In the genomic region with DNA sequence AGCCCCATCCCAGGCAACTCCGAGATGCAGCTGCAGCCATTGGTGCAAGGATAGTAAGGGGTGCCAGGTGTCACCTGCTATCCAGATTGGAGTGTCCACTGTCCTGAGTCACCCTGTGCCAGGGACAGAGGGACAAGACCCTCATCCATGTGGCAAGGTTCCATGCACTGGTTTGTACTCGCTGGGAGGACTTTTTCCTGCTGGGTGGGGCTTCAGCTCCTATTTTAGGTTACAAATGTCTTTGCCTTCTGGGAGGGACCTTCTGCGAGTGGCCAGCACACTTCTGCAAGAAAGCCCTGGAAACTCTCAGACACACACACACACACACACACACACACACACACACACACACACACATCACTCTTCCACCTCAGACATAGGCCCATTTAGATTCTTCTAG, we compare ENCODE assay signal across 14 mouse cellular contexts. TPM values are rescaled to one million over a fixed set of nuclear protein-coding genes. Genes with fewer than 3 reads are reported as not detected.
DNase-seq lines count a peak whose midpoint lies in the region; ATAC-seq and TF ChIP-seq lines count a peak whose summit lies in the region.
"Had no signal": no experiment of that assay in that cellular context is flagged by ENCODE, and none has a peak within 500 bp of the region (broad histone marks: within the 10 kb centered on the region; RNA-seq: fewer than 3 reads in every experiment).

No protein-coding gene starts in this region.

- H3K4me1 ChIP-seq in hindbrain, embryonic 13.5 days (replicated peaks), result peaks cover 32% of the 10 kb centered on the region
- 0 out of 2 replicates have a peak, but pooled peaks cover 5% of the 10 kb centered on the region for H3K4me1 ChIP-seq in hindbrain, postnatal 0 days (ENCODE audit: insufficient read depth, low read length)
- H3K4me1 ChIP-seq in spleen, adult 2 months (ENCODE audit: control insufficient read depth, insufficient read depth, insufficient read length), result peaks cover 14% of the 10 kb centered on the region; the same call in 1 of the 2 replicates
- H3K4me1 ChIP-seq in limb, embryonic 14.5 days (ENCODE audit: control insufficient read depth, insufficient read depth, low read length), result peaks cover 16% of the 10 kb centered on the region
- H3K4me1 ChIP-seq in stomach, postnatal 0 days (replicated peaks; ENCODE audit: control insufficient read depth, insufficient read depth), result peaks cover 3% of the 10 kb centered on the region; the same call in 1 of the 2 replicates

- ATAC-seq in hindbrain, embryonic 13.5 days (ENCODE audit: low FRiP score), result no peak
- ATAC-seq in hindbrain, postnatal 0 days, result no peak
- peak; percentile 47; the same call in 1 of the 2 replicates for ATAC-seq in limb, embryonic 14.5 days (ENCODE audit: low FRiP score, low read depth)
- no peak for ATAC-seq in stomach, postnatal 0 days (ENCODE audit: low FRiP score, low TSS enrichment)
- ATAC-seq: intestine, embryonic 16.5 days had no signal

- H3K4me2 ChIP-seq in hindbrain, embryonic 13.5 days, result no peak overlapping the region
- H3K4me2 ChIP-seq in hindbrain, postnatal 0 days (ENCODE audit: low read depth, low read length), result no peak overlapping the region
- H3K4me2 ChIP-seq in limb, embryonic 14.5 days (replicated peaks; ENCODE audit: low read depth, low read length, severe bottlenecking), result no peak overlapping the region
- 0 out of 2 replicates have a peak overlapping the region, but pooled peaks have one; percentile 3 for H3K4me2 ChIP-seq in stomach, postnatal 0 days (replicated peaks; ENCODE audit: low read depth)

- H3K27ac ChIP-seq in hindbrain, embryonic 13.5 days, result peak overlapping the region; percentile 48; the same call in 1 of the 2 replicates
- H3K27ac ChIP-seq in hindbrain, postnatal 0 days, result no peak overlapping the region
- H3K27ac ChIP-seq in spleen, adult 2 months (ENCODE audit: insufficient read depth, low read length), result peak overlapping the region; percentile 56
- H3K27ac ChIP-seq in limb, embryonic 14.5 days (replicated peaks; ENCODE audit: low read depth, low read length), result no peak overlapping the region; the same call in 1 of the 2 replicates
- H3K27ac ChIP-seq in stomach, postnatal 0 days (replicated peaks), result no peak overlapping the region

- no peaks in the 10 kb centered on the region for H3K9me3 ChIP-seq in hindbrain, embryonic 13.5 days
- H3K9me3 ChIP-seq in hindbrain, postnatal 0 days (ENCODE audit: low read length), result no peaks in the 10 kb centered on the region
- H3K9me3 ChIP-seq in limb, embryonic 14.5 days (ENCODE audit: control insufficient read depth, low read length), result no peaks in the 10 kb centered on the region
- no peaks in the 10 kb centered on the region for H3K9me3 ChIP-seq in stomach, postnatal 0 days (ENCODE audit: control insufficient read depth, low read length)

- no peak for TF ChIP-seq EP300 in stomach, postnatal 0 days (optimal IDR thresholded peaks at IDR 0.05)

- H3K27me3 ChIP-seq in hindbrain, embryonic 13.5 days, result no peaks in the 10 kb centered on the region
- H3K27me3 ChIP-seq in hindbrain, postnatal 0 days (ENCODE audit: insufficient read depth, low read length), result no peaks in the 10 kb centered on the region
- H3K27me3 ChIP-seq in spleen, adult 2 months (ENCODE audit: control insufficient read depth, insufficient read depth, low read length), result no peaks in the 10 kb centered on the region
- H3K27me3 ChIP-seq in limb, embryonic 14.5 days (ENCODE audit: control insufficient read depth, insufficient read depth, low read length), result no peaks in the 10 kb centered on the region
- H3K27me3 ChIP-seq in stomach, postnatal 0 days (ENCODE audit: control insufficient read depth, insufficient read depth, low read length), result no peaks in the 10 kb centered on the region

- no peak for TF ChIP-seq POLR2A in spleen, adult 2 months (IDR thresholded peaks at IDR 0.05; ENCODE audit: low read depth, low read length)
- TF ChIP-seq POLR2A in limb, embryonic 14.5 days (IDR thresholded peaks at IDR 0.05; ENCODE audit: borderline replicate concordance, extremely low read depth, insufficient read depth, insufficient read length), result no peak

- WGBS in hindbrain, embryonic 13.5 days, result 85% methylated on average over 3 of the region's 3 CpGs
- whole genome bisulfite sequencing in hindbrain, postnatal 0 days, result 82% methylated on average over 3 of the region's 3 CpGs
- whole genome bisulfite sequencing in spleen, adult 2 months, result 68% methylated on average over 3 of the region's 3 CpGs
- WGBS in limb, embryonic 14.5 days, result 55% methylated on average over 3 of the region's 3 CpGs
- WGBS in stomach, postnatal 0 days, result 54% methylated on average over 3 of the region's 3 CpGs

- no peak overlapping the region for H3K4me3 ChIP-seq in hindbrain, embryonic 13.5 days
- H3K4me3 ChIP-seq in hindbrain, postnatal 0 days (ENCODE audit: low read length), result no peak overlapping the region
- H3K4me3 ChIP-seq in spleen, adult 2 months (ENCODE audit: extremely low read depth, insufficient read depth, insufficient read length), result peak overlapping the region; percentile 12; the same call in 1 of the 2 replicates
- H3K4me3 ChIP-seq in limb, embryonic 14.5 days (replicated peaks; ENCODE audit: low read length), result no peak overlapping the region
- no peak overlapping the region for H3K4me3 ChIP-seq in stomach, postnatal 0 days (ENCODE audit: low read depth, low read length)

- no peak for DNase-seq in hindbrain, postnatal 0 days (ENCODE audit: low spot score)
- no peak for DNase-seq in spleen, adult 2 months (ENCODE audit: low read depth in 1 of 2, low spot score in 2 of 2)
- no peak for DNase-seq in spleen, adult 12 weeks (ENCODE audit: low spot score)
- DNase-seq in limb, embryonic 14.5 days (ENCODE audit: low spot score), result no peak
- DNase-seq in stomach, postnatal 0 days (ENCODE audit: low spot score), result no peak
- DNase-seq in c-Kit-positive CD71-positive TER-119-positive erythroid progenitor cells, embryonic 14.5 days (ENCODE audit: low spot score), result no peak
- DNase-seq in gastrocnemius, postnatal 36 days, result no peak
- DNase-seq: left cerebral cortex, postnatal 4 days; thymus, postnatal 14 days had no signal

- intact Hi-C loops in gastrocnemius, postnatal 36 days (cut with DNase I), result loop anchor here (5.0 kb wide), 1 partner anchor 76 kb away; the partner anchor contains the start of gene Zfand2a

- no peak for TF ChIP-seq CTCF in hindbrain, postnatal 0 days (IDR thresholded peaks at IDR 0.05; ENCODE audit: low read depth)
- no peak for TF ChIP-seq CTCF in spleen, adult 2 months (IDR thresholded peaks at IDR 0.05; ENCODE audit: extremely low read depth, insufficient read depth, insufficient read length, insufficient replicate concordance)
- TF ChIP-seq CTCF in stomach, postnatal 0 days (IDR thresholded peaks at IDR 0.05; ENCODE audit: low read depth), result no peak

- H3K36me3 ChIP-seq in hindbrain, embryonic 13.5 days, result no peaks in the 10 kb centered on the region
- H3K36me3 ChIP-seq in hindbrain, postnatal 0 days (ENCODE audit: insufficient read depth, low read length), result no peaks in the 10 kb centered on the region
- no peaks in the 10 kb centered on the region for H3K36me3 ChIP-seq in spleen, adult 2 months (ENCODE audit: control insufficient read depth, insufficient read depth, low read length)
- H3K36me3 ChIP-seq in limb, embryonic 14.5 days (ENCODE audit: control insufficient read depth, insufficient read depth, low read length), result no peaks in the 10 kb centered on the region
- H3K36me3 ChIP-seq in stomach, postnatal 0 days (ENCODE audit: control insufficient read depth, insufficient read depth, low read length), result no peaks in the 10 kb centered on the region

- H3K9ac ChIP-seq in hindbrain, embryonic 13.5 days, result no peak overlapping the region
- H3K9ac ChIP-seq in hindbrain, postnatal 0 days (replicated peaks; ENCODE audit: low read length), result no peak overlapping the region
- no peak overlapping the region for H3K9ac ChIP-seq in limb, embryonic 14.5 days (ENCODE audit: low read depth, low read length, severe bottlenecking)
- no peak overlapping the region for H3K9ac ChIP-seq in stomach, postnatal 0 days (ENCODE audit: low read length)

RNA-seq across cellular contexts. Expression of gene C130050O18Rik, which starts 0.9 kb away (rescaled TPM):
- 0.13 and 0.22 TPM in 2 replicates for polyA plus RNA-seq in hindbrain, embryonic 13.5 days (2015; fragmentation: Nextera tagmentation; extraction: Ambion mirVana)
- 1.1 TPM in 1 of 2 replicates, not detected in the other for total RNA-seq in hindbrain, postnatal 0 days (2014; rRNA removed)
- 0.34 TPM in 1 of 2 replicates, not detected in the other for polyA plus RNA-seq in hindbrain, postnatal 0 days (2015; fragmentation: Nextera tagmentation; extraction: Ambion mirVana)
- 8.1 and 11.9 TPM in 2 replicates for polyA plus RNA-seq in spleen, adult 2 months (2012; rRNA removed)
- 9.1 and 10.6 TPM in 2 replicates for polyA plus RNA-seq in limb, embryonic 14.5 days (2012; rRNA removed)
- 6.4 and 7.5 TPM in 2 replicates for polyA plus RNA-seq in limb, embryonic 14.5 days (2014; fragmentation: Nextera tagmentation; extraction: Ambion mirVana)
- 0.41 and 0.46 TPM in 2 replicates for polyA plus RNA-seq in stomach, postnatal 0 days (2015; fragmentation: Nextera tagmentation; extraction: Ambion mirVana)
- total RNA-seq in gastrocnemius, postnatal 36 days (2021), result under 1 TPM; 0.13 to 0.35 TPM
- total RNA-seq: left cerebral cortex, postnatal 4 days; midbrain, postnatal 0 days had no signal
- polyA plus RNA-seq: midbrain, postnatal 0 days had no signal

RNA-seq across cellular contexts. Expression of gene Gper1, which starts 17.0 kb away (rescaled TPM):
- 7.6 and 7.9 TPM in 2 replicates for polyA plus RNA-seq in hindbrain, embryonic 13.5 days (2015; fragmentation: Nextera tagmentation; extraction: Ambion mirVana)
- total RNA-seq in hindbrain, postnatal 0 days (2014; rRNA removed), result 5.8 and 9.6 TPM in 2 replicates
- polyA plus RNA-seq in hindbrain, postnatal 0 days (2015; fragmentation: Nextera tagmentation; extraction: Ambion mirVana), result 5.6 and 6.2 TPM in 2 replicates
- polyA plus RNA-seq in spleen, adult 2 months (2012; rRNA removed), result 0.39 TPM in 2 replicates
- polyA plus RNA-seq in limb, embryonic 14.5 days (2012; rRNA removed), result 4.7 and 5.7 TPM in 2 replicates
- 6.4 and 6.7 TPM in 2 replicates for polyA plus RNA-seq in limb, embryonic 14.5 days (2014; fragmentation: Nextera tagmentation; extraction: Ambion mirVana)
- polyA plus RNA-seq in stomach, postnatal 0 days (2015; fragmentation: Nextera tagmentation; extraction: Ambion mirVana), result 2.8 and 3.2 TPM in 2 replicates
- 1 to 10 TPM; 1.1 to 1.2 TPM for total RNA-seq in gastrocnemius, postnatal 36 days (2021)
- total RNA-seq: common myeloid progenitor, adult 5-6 weeks had no signal

RNA-seq across cellular contexts. Expression of gene Gpr146, which starts 28.5 kb away (rescaled TPM):
- polyA plus RNA-seq in hindbrain, embryonic 13.5 days (2015; fragmentation: Nextera tagmentation; extraction: Ambion mirVana), result 1.6 and 2.4 TPM in 2 replicates
- total RNA-seq in hindbrain, postnatal 0 days (2014; rRNA removed), result 8.1 and 10.1 TPM in 2 replicates
- 3.7 and 4.4 TPM in 2 replicates for polyA plus RNA-seq in hindbrain, postnatal 0 days (2015; fragmentation: Nextera tagmentation; extraction: Ambion mirVana)
- 32.2 and 36.3 TPM in 2 replicates for polyA plus RNA-seq in spleen, adult 2 months (2012; rRNA removed)
- 1.9 and 2.4 TPM in 2 replicates for polyA plus RNA-seq in limb, embryonic 14.5 days (2012; rRNA removed)
- 2.3 and 2.5 TPM in 2 replicates for polyA plus RNA-seq in limb, embryonic 14.5 days (2014; fragmentation: Nextera tagmentation; extraction: Ambion mirVana)
- 3.5 TPM in 2 replicates for polyA plus RNA-seq in stomach, postnatal 0 days (2015; fragmentation: Nextera tagmentation; extraction: Ambion mirVana)
- total RNA-seq in gastrocnemius, postnatal 36 days (2021), result 10 to 100 TPM; 25.3 to 30.4 TPM

RNA-seq across cellular contexts. Expression of gene Cyp2w1, which starts 53.5 kb away (rescaled TPM):
- polyA plus RNA-seq in hindbrain, embryonic 13.5 days (2015; fragmentation: Nextera tagmentation; extraction: Ambion mirVana), result not detected in 2 replicates
- total RNA-seq in hindbrain, postnatal 0 days (2014; rRNA removed), result not detected in 2 replicates
- polyA plus RNA-seq in hindbrain, postnatal 0 days (2015; fragmentation: Nextera tagmentation; extraction: Ambion mirVana), result not detected in 2 replicates
- not detected in 2 replicates for polyA plus RNA-seq in spleen, adult 2 months (2012; rRNA removed)
- 29.3 and 36.2 TPM in 2 replicates for polyA plus RNA-seq in limb, embryonic 14.5 days (2012; rRNA removed)
- 19.6 and 20.7 TPM in 2 replicates for polyA plus RNA-seq in limb, embryonic 14.5 days (2014; fragmentation: Nextera tagmentation; extraction: Ambion mirVana)
- 4.8 and 8.5 TPM in 2 replicates for polyA plus RNA-seq in stomach, postnatal 0 days (2015; fragmentation: Nextera tagmentation; extraction: Ambion mirVana)
- not detected for total RNA-seq in gastrocnemius, postnatal 36 days (2021)
- total RNA-seq: common myeloid progenitor, adult 5-6 weeks; gastrocnemius, adult 18-20 months; left cerebral cortex, postnatal 4 days; midbrain, postnatal 0 days had no signal
- polyA plus RNA-seq: midbrain, postnatal 0 days had no signal

RNA-seq across cellular contexts. Expression of gene 3110082I17Rik, which starts 54.4 kb away (rescaled TPM):
- polyA plus RNA-seq in hindbrain, embryonic 13.5 days (2015; fragmentation: Nextera tagmentation; extraction: Ambion mirVana), result 16.2 and 16.9 TPM in 2 replicates
- total RNA-seq in hindbrain, postnatal 0 days (2014; rRNA removed), result 6.1 and 12.8 TPM in 2 replicates
- polyA plus RNA-seq in hindbrain, postnatal 0 days (2015; fragmentation: Nextera tagmentation; extraction: Ambion mirVana), result 17.1 and 18.2 TPM in 2 replicates
- polyA plus RNA-seq in spleen, adult 2 months (2012; rRNA removed), result 5.2 and 8.5 TPM in 2 replicates
- 23.2 and 25.2 TPM in 2 replicates for polyA plus RNA-seq in limb, embryonic 14.5 days (2012; rRNA removed)
- 27.9 and 29.9 TPM in 2 replicates for polyA plus RNA-seq in limb, embryonic 14.5 days (2014; fragmentation: Nextera tagmentation; extraction: Ambion mirVana)
- polyA plus RNA-seq in stomach, postnatal 0 days (2015; fragmentation: Nextera tagmentation; extraction: Ambion mirVana), result 19.2 and 19.7 TPM in 2 replicates
- total RNA-seq in gastrocnemius, postnatal 36 days (2021), result 1 to 10 TPM; 6.1 to 9.2 TPM

Comparison
In these comparisons a context has a peak if more than half of its experiments do, and no peak if none do; other contexts are left out.
1. H3K27ac ChIP-seq: peak in hindbrain, embryonic 13.5 days (single experiment) and spleen, adult 2 months (single experiment); none in hindbrain, postnatal 0 days (single experiment), limb, embryonic 14.5 days (single experiment) and stomach, postnatal 0 days (single experiment).